Mouse (Mus musculus) heart, postnatal 0 days (tissue): Measurements from ENCODE around the gene Ambra1. TPM values are rescaled to one million over a fixed set of nuclear protein-coding genes. Genes with fewer than 3 reads are reported as not detected.
A peak's percentile ranks its signal among the peaks of the same experiment; 100 is the strongest.

Experiments
- ATAC-seq: fragments of 200-750 bp; cut with Nextera tagmentation; 2 replicates; pipeline ENCODE4 v1.8.0; 2017; ENCODE audit warnings: low read depth, moderate number of reproducible peaks, moderate library complexity; ENCODE audit not compliant: insufficient read depth
- DNase-seq: peaks from one replicate; pipeline ENCODE4 v3.0.0-alpha.2; 2016; ENCODE audit warnings: low spot score
- H3K27ac ChIP-seq: fragments of 300-500 bp; sonication (generic); 2 replicates; pipeline ENCODE4 v1.5.1; 2014; ENCODE audit warnings: low read depth, mild to moderate bottlenecking
- H3K27me3 ChIP-seq: fragments of 300-500 bp; sonication (generic); 2 replicates; pipeline ENCODE4 v1.6.1; 2014; ENCODE audit warnings: low read length, mixed read lengths; ENCODE audit not compliant: control insufficient read depth, insufficient read depth
- H3K36me3 ChIP-seq: fragments of 300-500 bp; sonication (generic); replicated peaks from 2 replicates; pipeline ENCODE4 v1.6.1; 2014; ENCODE audit warnings: low read length, mixed read lengths; ENCODE audit not compliant: control insufficient read depth, insufficient read depth
- H3K4me1 ChIP-seq: fragments of 300-500 bp; sonication (generic); 2 replicates; pipeline ENCODE4 v1.6.1; 2014; ENCODE audit warnings: antibody characterized with exemption; ENCODE audit not compliant: control insufficient read depth, insufficient read depth
- H3K4me2 ChIP-seq: fragments of 300-500 bp; sonication (generic); 2 replicates; pipeline ENCODE4 v1.6.1; 2014; ENCODE audit warnings: low read depth, mild to moderate bottlenecking, low read length, moderate library complexity
- H3K4me3 ChIP-seq: fragments of 300-500 bp; sonication (generic); 2 replicates; pipeline ENCODE4 v1.5.1; 2014; ENCODE audit warnings: low read depth, low read length
- H3K9ac ChIP-seq: fragments of 300-500 bp; sonication (generic); replicated peaks from 2 replicates; pipeline ENCODE4 v1.6.1; 2014; ENCODE audit warnings: low read depth, low read length, mixed read lengths
- H3K9me3 ChIP-seq: fragments of 300-500 bp; sonication (generic); replicated peaks from 2 replicates; pipeline ENCODE4 v1.6.1; 2016; ENCODE audit warnings: low read length; ENCODE audit not compliant: control insufficient read depth
- CTCF ChIP-seq: IDR thresholded peaks from 2 replicates; pipeline ENCODE4 v1.5.1; 2016; ENCODE audit warnings: antibody characterized with exemption, control low read depth, low read depth
- EP300 ChIP-seq: IDR thresholded peaks from 2 replicates; pipeline ENCODE4 v1.6.1; 2016; ENCODE audit warnings: antibody characterized with exemption, low read depth
- whole genome bisulfite sequencing: fragments of 180-500 bp; shearing (Covaris S2); extraction: QIAGEN DNeasy Blood & Tissue Kit; methylation state at CpG from one replicate; pipeline ENCODE4 v1.1.7; 2014; 5-methylcytosine and 5-hydroxymethylcytosine counted together
- polyA plus RNA-seq: library from polyadenylated mRNA; unstranded; fragments of >200 nt; fragmentation: Nextera tagmentation; extraction: Ambion mirVana; gene quantifications from 2 replicates; pipeline ENCODE4 v1.2.1, GENCODE M21; 2015
- total RNA-seq: library from RNA; depleted of rRNA; stranded (reverse); fragments of >200 nt; gene quantifications from 2 replicates; pipeline ENCODE4 v1.2.3, GENCODE M21; 2014; ENCODE audit warnings: low replicate concordance

Ambra1 gene
- total and polyA plus RNA-seq, 2 experiments from 2014 or later, result 5.5 to 14.8 TPM

GRCm38 (mm10) chr2:91927826-91928533 lies 198.0 kb downstream of the Ambra1 start:
- Histone ChIP-seq H3K4me3 (peak overlapping the region; percentile 10), H3K9me3 (no peaks in the 10 kb centered on the region), H3K36me3 (0 out of 2 replicates have a peak, but pooled peaks cover 2% of the 10 kb centered on the region), H3K9ac (no peak overlapping the region), H3K4me2 (peak overlapping the region; percentile 32), H3K27ac (no peak overlapping the region), H3K4me1 (peaks cover 18% of the 10 kb centered on the region), H3K27me3 (peaks cover 23% of the 10 kb centered on the region)
- DNase-seq (no peak), ATAC-seq (no peak)
- 39% methylated on average over 34 of the region's 34 CpGs for WGBS
- TF ChIP-seq CTCF, result peak; percentile 57
- TF ChIP-seq EP300, result no peak

- H3K4me1 ChIP-seq, result peaks cover 17% of the 10 kb centered on the region
- WGBS, result 71% methylated on average over 23 of the region's 23 CpGs
- no peak overlapping the region for H3K27ac ChIP-seq
- H3K27me3 ChIP-seq, result peaks cover 16% of the 10 kb centered on the region
- peaks cover 9% of the 10 kb centered on the region; the same call in 1 of the 2 replicates for H3K36me3 ChIP-seq
- TF ChIP-seq CTCF (no peak), EP300 (no peak)
- ATAC-seq, result no peak
- no peak overlapping the region for H3K4me3 ChIP-seq
- H3K9me3 ChIP-seq, result no peaks in the 10 kb centered on the region
- DNase-seq, result no peak
- no peak overlapping the region for H3K4me2 ChIP-seq
- no peak overlapping the region for H3K9ac ChIP-seq
These were observed 198.8 kb downstream of the Ambra1 start for GRCm38 (mm10) chr2:91928534-91929350.

GRCm38 (mm10) chr2:91929455-91929854 lies 199.5 kb downstream of the Ambra1 start:
- 61% methylated on average over 3 of the region's 3 CpGs for WGBS
- TF ChIP-seq EP300, result no peak
- no peak for TF ChIP-seq CTCF
- no peak for ATAC-seq
- H3K4me2 ChIP-seq, result no peak overlapping the region
- DNase-seq, result no peak
- no peak overlapping the region for H3K4me3 ChIP-seq
- no peak overlapping the region for H3K27ac ChIP-seq
- peaks cover 9% of the 10 kb centered on the region for H3K27me3 ChIP-seq
- H3K36me3 ChIP-seq, result peaks cover 16% of the 10 kb centered on the region; the same call in 1 of the 2 replicates
- H3K9me3 ChIP-seq, result no peaks in the 10 kb centered on the region
- H3K9ac ChIP-seq, result no peak overlapping the region
- peaks cover 15% of the 10 kb centered on the region for H3K4me1 ChIP-seq

- TF ChIP-seq EP300 (no peak), CTCF (peak; percentile 78)
- WGBS, result 15% methylated on average over 12 of the region's 12 CpGs
- Histone ChIP-seq H3K4me2 (peak overlapping the region; percentile 66), H3K27ac (no peak overlapping the region), H3K4me1 (peaks cover 15% of the 10 kb centered on the region), H3K27me3 (peaks cover 4% of the 10 kb centered on the region; the same call in 1 of the 2 replicates), H3K9ac (no peak overlapping the region), H3K9me3 (no peaks in the 10 kb centered on the region), H3K36me3 (peaks cover 21% of the 10 kb centered on the region; the same call in 1 of the 2 replicates), H3K4me3 (no peak overlapping the region)
- DNase-seq, result peak; percentile 65
- ATAC-seq, result peak; percentile 40; the same call in 1 of the 2 replicates
These were observed 200.0 kb downstream of the Ambra1 start for GRCm38 (mm10) chr2:91929936-91930335.

GRCm38 (mm10) chr2:91930761-91931291 lies 200.9 kb downstream of the Ambra1 start:
- peak overlapping the region; percentile 66 for H3K4me2 ChIP-seq
- no peak overlapping the region; the same call in 1 of the 2 replicates for H3K27ac ChIP-seq
- DNase-seq, result no peak
- peaks cover 30% of the 10 kb centered on the region for H3K36me3 ChIP-seq
- 14% methylated on average over 22 of the region's 23 CpGs for WGBS
- ATAC-seq, result no peak
- H3K9ac ChIP-seq, result peak overlapping the region; percentile 56
- H3K4me1 ChIP-seq, result peaks cover 15% of the 10 kb centered on the region
- TF ChIP-seq CTCF, result no peak
- TF ChIP-seq EP300, result no peak
- no peaks in the 10 kb centered on the region for H3K27me3 ChIP-seq
- no peaks in the 10 kb centered on the region for H3K9me3 ChIP-seq
- peak overlapping the region; percentile 47 for H3K4me3 ChIP-seq
